Mouse (Mus musculus): ENCODE measurements at regions not wholly inside any gene's neighbourhood (a gene's known extent, or its start where the extent isn't known, plus 50 kb on each side); places are given as distances from the start of the nearest gene placed in this dataset.

GRCm38 (mm10) chr13:60029591-60029990, 147.6 kb downstream of the Gas1 start:
- TF ChIP-seq CTCF (IDR thresholded peaks at IDR 0.05; ENCODE audit: borderline replicate concordance, extremely low read depth, insufficient read depth, insufficient read length) = no peak
- no peak for TF ChIP-seq POLR2A (IDR thresholded peaks at IDR 0.05; ENCODE audit: borderline replicate concordance, extremely low read depth, insufficient read depth, insufficient read length, poor library complexity, severe bottlenecking)
